17 mouse cellular contexts compared by ENCODE assay signal in the genomic region with DNA sequence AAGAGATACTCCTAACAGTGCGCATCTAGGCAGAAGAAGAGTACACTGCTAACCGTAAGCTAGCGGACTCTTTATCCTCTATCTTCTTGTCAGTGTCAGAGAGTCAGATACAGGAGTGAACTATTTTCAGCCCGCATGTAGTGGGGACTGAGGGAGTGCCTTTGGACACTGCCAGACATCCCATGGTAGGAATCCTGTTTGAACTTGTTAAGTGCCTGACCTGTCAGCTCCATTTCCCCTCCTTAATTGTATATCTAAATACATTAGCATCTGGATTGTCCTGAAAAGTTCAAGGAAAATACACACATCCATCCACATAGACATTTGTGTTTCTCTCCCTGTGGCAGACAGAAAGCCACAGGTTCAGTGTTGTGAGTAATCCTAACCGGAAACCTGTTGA.
"Had no signal": no experiment of that assay in that cellular context is flagged by ENCODE, and none has a peak within 500 bp of the region (broad histone marks: within the 10 kb centered on the region; RNA-seq: fewer than 3 reads in every experiment).

No protein-coding gene starts in this region.

- H3K27ac ChIP-seq: layer of hippocampus, adult 2 months; liver, embryonic 13.5 days; stomach, postnatal 0 days had no signal

- H3K9me3 ChIP-seq: liver, embryonic 13.5 days had no signal

- H3K27me3 ChIP-seq: liver, embryonic 13.5 days had no signal

- H3K4me1 ChIP-seq: liver, embryonic 13.5 days had no signal

- DNase-seq: kidney, postnatal 14 days; kidney, postnatal 4 days; layer of hippocampus, adult 9-11 months; liver, embryonic 13.5 days; lung, adult 2 months; lung, postnatal 14 days; lung, postnatal 4 days; midbrain, embryonic 14.5 days; right cerebral cortex, adult 18-20 months; right cerebral cortex, postnatal 14 days; right cerebral cortex, postnatal 4 days; thymus, adult 2 months; thymus, postnatal 14 days; thymus, postnatal 4 days had no signal

- H3K9ac ChIP-seq: liver, embryonic 13.5 days had no signal

- H3K4me2 ChIP-seq: liver, embryonic 13.5 days; midbrain, embryonic 11.5 days had no signal

- H3K36me3 ChIP-seq: liver, embryonic 13.5 days had no signal

- H3K4me3 ChIP-seq: layer of hippocampus, adult 2 months; liver, embryonic 13.5 days had no signal
